Mouse (Mus musculus) stomach, postnatal 0 days (tissue): ENCODE results near the gene C8a.

Experiments used
- CTCF ChIP-seq: IDR thresholded peaks from 2 replicates; pipeline ENCODE4 v1.5.1; 2016; ENCODE audit warnings: antibody characterized with exemption, low read depth, mild to moderate bottlenecking, moderate library complexity
- EP300 ChIP-seq: optimal IDR thresholded peaks from 2 replicates; pipeline ENCODE3; 2016; ENCODE audit warnings: antibody characterized with exemption

DNA sequence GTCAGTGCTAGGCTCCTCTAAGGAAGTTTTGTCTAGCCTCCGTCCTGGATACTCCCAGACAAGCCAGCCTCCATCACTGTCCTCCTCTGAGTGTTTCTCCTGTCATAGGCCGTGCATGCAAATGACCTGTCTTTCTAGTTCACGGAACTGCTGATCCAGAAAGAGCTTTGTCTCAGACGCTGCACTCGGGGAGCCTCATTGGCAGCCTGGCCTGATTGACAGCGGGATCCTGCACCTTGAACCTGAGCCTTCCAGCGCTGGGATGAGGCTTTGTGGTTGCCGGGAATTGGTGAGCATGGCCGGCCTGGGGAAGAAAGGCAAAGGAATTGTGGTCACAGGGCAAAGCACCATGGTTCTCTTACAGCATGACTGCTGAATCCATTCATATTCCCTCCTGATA, 11.3 kb upstream of the C8a start:
- no peak for TF ChIP-seq CTCF
- TF ChIP-seq EP300: no peak
